Mouse (Mus musculus) frontal cortex, postnatal 25 days (tissue): Measurements from ENCODE around the gene Smurf2.

Experiments used
- DNase-seq, 2 experiments: peaks; one replicate each; pipeline ENCODE4 v3.0.0; 2022; ENCODE audit warnings: low spot score in 2 of 2

Gene Smurf2

DNA sequence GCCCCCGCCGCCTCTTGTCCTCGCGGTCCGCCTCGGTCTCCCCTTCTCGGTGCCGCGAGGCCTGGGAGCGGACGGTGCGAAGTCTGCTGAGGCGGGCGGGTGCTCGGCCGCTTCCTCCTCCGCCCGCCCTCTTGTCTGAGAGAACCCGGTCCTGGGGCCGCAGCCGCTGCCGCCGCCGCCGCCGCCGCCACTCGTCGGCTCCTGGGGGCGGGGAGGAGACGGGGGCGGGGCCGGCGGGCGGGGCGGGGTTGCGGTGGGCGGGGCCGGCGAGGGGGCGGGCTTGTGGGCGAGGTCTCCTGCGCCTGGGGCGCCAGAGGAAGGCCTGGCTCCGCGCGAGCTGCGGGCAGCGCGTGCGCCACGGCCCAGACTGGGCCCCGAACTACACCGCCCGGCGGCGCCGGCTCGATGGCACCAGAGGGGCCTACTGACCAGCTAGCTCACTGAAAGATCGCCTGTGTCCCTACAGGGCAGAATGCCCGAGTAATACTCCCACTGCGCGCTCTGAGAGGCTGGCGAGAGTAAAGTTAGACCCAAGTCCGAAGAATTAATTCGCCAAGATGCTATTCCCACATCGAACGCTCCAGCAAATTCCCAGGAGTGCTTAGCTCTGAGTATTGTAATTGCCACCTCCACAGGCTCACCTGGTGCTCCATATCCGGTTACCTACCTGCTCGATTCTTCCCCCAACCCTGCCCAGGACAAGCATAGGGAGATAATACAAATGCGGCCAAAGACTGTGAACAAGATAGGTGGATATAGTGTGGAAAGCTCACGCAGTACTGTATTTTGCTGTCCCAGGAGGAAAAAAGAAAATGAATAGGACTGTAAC, at the start of gene Smurf2:
Smurf2 (minus strand) TSS at position 165 of the 829 bp plus-strand sequence.
- DNase-seq: peak; percentile 49 to 70

DNA sequence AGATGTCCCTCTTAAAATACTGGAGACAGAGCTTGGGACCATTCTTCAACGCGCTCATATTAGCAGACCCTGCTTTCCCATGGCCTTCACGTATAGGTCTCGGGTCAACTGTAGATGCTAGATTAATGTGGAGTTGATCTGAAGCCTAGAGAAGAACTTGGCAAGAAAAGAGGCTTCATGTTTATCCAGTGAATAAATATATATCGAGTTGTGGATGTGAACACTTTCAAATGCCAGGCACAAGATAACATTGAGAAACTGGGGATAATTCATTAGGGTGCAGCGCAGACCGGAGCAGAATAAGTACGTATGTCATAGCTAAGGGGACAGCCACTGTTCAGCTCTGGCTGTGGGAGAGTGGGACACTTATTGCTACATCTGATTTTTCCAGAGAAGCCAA, 49.3 kb upstream of the Smurf2 start:
- DNase-seq: no peak

DNA sequence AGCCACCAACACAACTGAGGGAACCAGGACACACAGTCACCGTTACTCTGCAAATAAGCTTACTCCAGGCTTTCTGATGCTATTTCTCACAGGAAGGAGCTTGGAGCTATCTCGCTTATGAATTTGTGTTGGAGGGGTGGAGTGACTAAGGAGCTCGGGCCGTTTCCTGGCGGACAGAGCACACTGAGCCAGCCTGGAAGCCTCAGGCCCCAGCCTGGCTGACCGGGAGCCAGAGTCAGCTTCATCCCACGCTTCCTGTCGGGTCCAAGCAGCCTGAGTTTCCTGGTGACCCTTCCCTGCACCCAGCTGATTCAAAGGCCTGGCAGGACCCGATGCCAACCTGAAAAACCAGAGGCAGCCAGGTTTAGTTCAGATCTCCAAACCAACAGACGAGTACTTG, 47.1 kb upstream of the Smurf2 start:
- DNase-seq: no peak

DNA sequence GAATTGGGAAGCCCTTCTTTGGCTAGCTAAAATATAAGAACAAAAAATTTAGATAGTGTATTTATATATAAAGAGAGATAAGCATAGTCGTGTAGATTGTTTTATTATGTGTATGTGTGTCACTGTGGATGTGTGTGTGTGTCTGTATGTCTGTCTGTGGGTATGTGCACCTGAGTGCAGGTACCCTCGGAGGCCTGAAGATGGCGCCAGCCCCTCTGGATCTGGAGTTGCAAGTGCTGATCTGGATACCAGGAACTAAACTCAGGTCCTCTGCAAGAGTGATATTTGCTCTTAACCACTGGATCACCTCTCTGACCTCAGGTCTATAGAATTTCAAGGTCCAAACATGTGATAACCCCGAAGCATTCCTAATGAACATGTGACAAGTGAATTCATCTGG, 45.4 kb upstream of the Smurf2 start:
- DNase-seq: no peak

DNA sequence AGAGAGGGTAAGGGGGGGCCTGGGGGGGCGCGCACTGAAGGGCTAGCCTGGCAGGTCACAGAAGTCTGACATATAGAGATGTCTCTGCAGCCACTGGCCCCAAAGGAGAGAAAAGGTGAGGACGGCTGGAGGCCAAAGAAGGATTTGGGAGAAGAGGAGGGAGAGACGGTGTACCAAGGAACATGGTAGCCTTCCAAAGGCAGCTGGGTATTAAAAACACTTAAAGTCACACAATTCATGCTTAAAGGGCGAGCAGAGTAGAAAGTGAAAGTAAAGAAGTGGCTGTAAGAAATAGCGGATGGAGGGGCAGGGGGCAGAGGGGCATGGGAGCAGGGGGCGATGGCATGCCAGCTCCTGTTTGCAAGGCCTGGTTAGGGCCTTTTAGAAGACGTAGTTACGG, 41.8 kb upstream of the Smurf2 start:
- DNase-seq: no peak

DNA sequence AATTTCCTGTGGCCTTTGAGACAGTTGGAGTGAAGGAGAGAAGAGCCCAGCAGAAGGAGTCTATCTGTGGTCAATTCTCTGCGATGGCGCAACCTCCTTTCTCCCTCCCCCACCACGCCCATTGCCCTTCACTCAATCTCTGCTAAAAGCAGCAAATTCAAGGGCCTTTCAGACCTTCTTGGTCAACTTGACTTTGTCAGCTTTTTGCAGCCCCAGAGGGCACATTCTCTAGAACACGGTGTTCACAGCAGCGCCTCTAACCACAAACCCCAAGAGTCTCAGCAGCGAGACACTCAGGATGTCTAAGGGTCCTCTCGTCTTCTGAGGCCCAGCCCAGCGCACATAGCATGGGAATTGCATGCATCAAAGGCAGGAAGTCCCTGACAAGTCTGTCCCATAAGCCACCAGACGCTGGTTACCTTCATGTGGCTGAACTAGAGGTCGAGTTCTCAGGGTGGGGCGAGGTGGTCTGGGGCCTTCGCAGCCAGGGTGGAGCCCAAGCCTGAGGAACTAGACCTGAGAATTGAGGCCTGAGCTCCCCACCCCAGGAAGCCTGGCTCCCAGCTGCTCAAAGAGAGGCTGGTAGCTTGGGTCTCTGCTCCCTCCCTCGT, 41.1 kb upstream of the Smurf2 start:
- DNase-seq: no peak

DNA sequence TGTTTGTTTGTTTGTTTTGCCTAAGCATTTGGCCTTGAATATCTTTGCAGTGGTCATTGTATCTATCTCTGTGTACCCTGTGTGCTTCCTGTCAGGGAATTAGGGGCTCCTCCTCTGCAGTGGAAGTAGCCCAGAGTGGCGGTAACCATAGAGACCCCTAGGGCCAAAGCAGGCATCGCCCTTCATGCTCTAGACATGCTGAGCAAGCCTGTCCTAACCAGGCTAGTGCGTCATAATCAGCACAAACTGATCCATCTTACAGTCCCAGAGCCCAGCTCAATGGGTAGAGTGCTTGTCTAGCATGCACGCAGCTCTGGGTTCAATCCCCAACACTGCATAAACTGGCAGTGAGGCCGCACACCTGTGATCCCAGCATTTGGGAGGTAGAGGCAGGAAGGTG, 38.6 kb upstream of the Smurf2 start:
- DNase-seq: no peak

DNA sequence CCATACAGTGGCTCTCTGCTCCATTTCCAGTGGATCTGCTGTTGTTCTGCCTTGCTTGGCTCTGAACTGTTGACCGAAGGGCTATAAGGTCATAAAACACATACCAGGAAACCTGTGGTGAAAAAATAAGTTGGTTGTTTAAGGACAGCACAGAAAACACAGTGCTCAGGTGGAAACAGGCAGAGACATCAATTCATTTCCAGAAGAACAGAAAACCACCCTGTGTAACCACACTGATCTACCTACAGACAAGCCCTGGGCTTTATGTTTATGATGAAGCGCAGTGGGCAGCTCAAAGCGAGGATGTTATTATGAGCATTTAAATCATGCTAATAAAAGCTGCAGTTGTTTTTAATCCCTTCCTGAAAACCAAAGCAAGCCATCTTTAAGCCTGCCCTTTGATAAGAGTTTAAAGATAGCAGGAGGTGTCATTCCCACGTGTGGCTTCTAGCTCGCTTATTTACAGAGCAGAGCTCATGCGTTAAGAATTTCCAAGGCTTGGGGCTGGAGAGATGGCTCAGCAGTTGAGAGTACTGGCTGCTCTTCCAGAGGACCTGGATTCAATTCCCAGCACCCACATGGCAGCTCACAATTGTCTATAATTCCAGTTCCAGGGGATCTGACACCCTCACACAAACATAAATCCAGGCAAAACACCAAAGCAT, 38.0 kb upstream of the Smurf2 start:
- DNase-seq: no peak

DNA sequence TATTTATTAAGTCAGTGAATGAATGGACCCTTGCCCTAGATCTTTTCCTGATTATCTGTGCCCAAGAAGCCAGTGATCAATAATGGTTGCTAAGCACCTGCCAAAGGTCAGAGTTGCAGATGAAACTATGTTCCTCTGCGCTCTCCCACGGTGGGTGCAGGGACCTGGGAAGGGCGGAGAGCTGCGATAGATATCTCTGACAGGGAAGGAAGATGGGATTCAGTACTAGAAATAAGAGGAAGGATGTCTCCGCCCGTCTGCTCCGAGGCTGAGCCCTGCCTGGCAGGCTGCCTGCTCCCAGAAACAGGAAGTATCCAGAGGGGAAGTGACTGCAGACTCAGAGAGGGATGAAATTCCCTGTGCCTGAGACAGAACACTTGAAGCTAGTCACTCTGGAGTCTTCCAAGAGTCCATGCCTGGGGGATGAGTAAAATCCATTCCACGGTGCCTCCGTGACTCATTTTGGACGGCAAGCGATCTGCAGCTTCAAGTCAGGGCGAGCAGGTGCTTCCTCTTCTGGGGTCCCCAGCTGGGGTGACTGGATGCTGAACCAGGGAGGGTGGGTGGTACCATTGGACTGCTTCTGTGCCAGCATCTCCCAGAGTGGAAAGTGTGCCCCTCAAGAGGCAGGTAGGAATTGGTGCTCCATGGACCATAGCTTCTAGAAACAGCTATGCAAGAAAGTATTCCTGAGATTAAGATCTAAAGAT, 36.9 kb upstream of the Smurf2 start:
- DNase-seq: no peak

DNA sequence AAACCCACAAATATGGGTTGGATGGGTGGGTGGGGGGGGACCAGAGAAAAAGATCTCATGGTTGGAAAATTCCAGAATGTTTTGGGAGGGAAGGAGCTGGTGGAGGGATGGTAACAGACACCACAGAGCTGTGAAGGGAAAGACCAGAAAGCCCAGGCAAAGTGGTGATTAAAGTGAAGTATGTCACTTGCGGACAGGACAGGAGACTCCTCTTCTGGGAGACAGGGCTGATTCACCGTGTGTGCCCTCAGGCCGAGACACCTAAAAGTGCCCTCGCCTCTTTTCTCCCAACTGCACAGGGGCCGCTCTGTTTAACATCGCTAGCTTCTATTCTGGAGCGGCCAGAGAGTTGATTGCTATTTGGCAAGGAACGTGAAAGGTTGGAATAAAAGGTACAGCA, 34.1 kb upstream of the Smurf2 start:
- no peak for DNase-seq

DNA sequence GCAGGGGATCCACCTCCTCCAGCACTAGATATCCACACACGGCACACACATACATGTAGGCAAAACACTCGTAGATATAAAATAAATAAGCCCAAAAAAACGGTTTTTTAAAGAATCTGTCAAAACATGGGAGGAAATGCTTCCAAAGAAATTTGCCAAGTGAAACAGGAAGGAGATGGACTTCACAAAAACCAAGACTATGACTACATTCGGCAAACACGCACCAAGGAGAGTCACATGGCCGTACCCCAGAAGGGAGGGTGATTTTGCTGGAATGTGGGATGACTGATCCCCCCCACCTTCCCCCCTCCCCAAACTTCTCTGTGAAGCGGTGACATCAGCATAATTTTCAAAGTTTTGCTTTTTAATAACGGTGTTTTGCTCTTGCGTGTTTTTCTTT, 33.6 kb upstream of the Smurf2 start:
- no peak for DNase-seq

DNA sequence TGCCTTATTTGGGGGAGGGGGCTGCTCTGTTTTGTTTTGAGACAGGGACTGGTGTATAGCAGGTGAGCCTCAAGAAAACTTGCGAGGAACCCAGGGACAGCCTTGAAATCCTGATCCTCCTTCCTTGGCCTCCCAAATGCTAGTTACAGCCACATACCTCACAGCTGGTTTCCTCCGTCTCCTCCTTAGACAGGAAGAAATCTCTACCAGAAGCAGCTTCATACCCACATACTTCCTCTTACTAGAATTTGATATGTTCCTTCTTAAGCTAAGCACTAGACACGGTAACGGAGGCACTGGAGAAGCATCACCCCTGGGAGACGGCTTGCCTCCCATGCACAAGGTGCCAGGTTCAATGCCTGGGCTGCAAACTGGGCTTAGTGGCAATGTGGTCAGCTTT, 16.8 kb upstream of the Smurf2 start:
- DNase-seq: no peak

DNA sequence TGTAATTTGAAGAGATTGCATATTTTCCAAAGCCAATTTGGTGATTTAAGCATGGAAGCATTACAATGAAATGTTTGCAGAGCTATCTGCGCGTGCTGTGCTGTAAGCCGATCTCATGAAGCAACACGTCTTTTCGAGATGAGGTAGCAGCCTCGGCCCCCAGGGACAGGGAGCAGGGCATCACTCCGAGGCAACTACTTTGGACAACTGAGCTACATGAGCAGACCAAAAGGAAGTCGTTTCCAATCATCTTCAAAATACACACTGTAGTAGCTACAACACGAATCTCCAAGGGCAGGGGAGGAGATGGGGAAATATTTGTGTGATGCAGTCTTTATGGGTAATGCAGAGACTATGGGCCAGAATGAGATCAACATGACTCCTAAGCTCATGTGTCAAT, 9.9 kb upstream of the Smurf2 start:
- no peak for DNase-seq

DNA sequence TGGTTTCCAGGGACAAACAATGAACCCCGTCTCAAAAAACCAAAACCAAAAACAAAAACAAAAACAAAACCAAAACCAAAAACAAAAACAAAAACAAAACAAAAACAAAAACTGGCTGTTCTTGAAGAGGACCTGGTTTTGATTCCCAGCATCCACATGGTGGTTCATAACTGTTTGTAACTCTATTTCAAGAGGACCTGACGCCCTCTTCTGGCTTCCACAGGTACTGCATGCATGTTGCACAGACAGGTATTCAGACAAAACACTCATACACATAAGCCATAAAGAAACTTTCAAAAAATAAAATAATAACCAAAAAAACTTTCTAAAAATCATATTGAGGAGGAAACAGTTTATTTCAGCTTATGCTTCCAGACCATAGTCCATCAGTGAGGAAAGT, 8.4 kb upstream of the Smurf2 start:
- no peak for DNase-seq

DNA sequence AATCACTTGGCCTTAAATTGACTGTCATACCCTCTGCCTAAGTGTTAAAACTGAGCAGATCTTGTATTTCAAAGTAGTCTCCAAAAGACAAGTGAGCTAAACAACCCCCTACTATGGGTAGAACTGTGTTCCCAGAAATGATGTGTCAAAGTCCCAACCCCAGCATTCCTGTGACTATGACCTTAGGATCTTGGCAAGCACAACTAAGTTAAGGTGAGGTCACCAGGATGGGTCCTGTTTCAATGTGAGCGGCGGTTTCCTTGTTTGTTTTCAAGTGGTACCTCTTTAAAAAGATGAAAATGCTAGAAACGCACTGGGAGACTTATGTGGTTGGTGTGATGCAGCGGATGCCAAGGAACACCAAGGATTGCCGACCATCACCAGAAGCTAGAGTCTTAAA, 7.4 kb upstream of the Smurf2 start:
- DNase-seq: no peak

DNA sequence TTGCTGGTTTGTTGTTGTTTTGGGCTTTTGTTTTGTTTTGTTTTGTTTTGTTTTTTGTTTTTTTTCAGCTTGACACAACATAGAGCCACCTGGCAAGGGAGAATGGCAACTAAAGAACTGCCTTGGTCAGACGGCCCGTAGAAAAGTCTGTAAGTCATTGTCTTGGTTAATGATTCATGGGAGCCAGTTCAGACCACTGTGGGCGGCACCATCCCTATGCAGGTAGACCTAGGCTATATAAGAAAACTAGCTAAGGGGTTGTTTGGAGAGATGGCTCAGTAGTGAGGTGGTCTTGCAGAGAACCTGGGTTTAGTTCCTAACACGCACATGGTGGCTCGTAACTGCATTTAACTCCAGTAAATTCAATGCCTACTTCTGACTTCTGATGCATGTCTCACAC, 6.7 kb upstream of the Smurf2 start:
- DNase-seq: no peak

DNA sequence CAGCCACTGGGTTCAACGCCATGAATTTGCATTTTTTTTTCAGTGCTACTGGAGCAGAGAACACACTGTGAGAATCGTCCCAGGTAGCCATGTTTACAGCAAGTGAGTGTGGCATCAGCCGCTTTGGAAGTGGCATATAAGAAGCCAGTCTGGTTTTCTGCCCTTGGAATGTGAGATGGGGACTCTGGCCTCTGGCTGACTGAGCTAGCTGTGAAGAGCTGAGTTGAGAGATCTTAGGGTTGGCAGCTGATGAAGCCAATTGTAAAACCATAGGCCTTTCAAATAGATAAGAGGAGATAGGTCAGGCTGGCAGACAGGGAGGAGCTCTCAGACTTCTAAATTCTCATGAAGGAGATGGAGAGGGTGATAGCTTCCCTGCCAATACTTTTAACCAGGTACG, 6.2 kb upstream of the Smurf2 start:
- no peak for DNase-seq

DNA sequence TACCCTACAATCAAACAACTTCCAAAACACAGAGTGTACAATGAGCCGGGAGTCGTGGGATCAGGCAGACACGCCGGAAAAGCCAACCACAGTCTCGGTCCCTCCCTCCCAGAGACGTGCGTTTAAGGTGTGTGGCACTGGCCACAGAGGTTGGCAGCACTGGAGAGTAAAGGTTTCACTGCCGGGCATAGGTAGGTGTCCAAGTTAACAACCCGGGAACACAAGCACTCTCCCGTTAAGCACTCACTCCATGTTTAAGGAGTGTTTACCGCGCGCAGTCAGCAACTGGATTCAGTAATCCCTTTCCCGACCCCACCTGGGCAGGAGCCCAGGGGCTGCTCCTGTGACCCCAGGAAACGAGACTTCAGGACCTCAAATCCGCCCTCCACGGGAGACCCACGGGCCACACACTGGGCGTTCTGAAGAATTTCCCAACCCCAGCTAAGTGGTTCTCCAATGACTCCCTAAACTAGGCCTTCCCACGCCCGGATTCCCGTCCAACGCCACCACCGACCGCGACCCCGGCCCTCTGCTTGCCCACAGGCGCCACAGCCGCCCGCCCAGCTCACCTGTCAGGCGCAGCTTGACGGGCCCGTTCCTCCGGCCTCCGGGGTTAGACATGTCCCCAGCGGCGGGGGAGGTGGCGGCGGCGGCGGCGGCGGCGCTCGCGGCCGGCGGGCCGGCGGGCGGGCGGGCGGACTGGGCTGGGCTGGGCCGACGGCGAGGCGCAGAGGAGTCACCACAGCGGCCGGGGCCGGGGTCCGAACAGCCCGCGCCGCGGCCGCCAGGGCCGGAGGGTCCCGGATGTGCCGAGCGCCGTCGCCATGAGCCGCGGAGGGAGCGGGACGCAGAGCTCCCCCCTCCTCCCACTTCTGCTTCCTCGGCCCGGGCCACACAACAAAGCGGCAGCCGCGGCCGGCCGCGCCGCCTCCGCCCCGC, 634 bp downstream of the Smurf2 start:
- DNase-seq: peak; percentile 21 to 24

DNA sequence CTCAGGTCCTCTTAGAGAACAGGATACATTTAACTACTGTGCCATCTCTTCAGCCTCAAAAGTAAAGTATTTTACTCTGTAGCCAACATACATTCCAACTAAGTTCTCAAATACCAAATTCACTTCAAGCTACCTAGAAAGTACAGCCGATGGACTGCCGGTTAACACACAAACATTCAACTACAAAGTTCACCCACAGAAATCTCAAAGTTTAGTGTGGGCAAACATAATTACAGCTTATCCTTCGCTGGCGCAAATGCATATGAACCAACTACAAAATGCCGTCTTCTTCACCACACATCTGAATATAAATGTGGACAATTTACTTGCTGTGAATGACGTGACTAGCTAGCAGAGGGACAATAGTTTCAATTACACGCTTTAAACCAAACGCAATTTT, 1.6 kb downstream of the Smurf2 start:
- DNase-seq: no peak

DNA sequence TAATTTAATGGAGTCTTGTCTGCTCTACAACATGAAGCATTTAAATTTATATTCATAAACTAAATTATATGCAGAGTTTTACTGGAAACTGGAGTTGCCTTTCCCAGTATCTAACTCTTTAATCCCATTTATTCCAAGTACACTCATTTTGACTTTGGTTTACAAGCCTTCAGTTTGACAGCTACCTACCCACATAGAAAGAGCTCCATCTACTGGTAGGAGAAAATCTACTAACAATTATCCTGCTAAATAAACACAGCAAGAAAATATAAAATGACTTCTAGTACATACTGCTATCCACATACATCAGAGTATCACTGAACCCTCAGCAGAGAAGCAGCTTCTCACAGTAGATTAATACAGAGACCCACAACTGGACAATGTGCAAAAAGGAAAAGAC, 9.3 kb downstream of the Smurf2 start:
- DNase-seq: no peak

DNA sequence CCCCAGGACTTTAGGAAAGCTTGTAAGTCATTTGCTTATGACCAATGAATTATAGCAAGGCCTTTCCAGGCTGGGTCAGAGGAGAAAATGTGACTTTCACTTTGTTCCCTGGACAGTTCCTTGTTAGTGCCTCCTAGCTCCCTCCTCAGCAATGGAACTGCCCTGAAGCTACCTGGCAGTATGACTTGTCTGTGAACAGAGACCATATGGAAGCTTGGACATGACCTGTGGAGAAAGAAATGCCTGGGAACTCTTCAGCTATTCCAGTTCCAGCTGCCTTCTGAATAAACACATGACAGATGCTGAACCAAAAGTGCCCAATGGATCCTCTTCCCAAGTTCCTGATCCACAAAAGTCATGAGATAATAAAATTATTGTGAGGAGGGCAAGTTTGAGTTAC, 12.5 kb downstream of the Smurf2 start:
- DNase-seq: no peak
